Mouse (Mus musculus): ENCODE measurements around the gene Sgsm3.

Sgsm3 gene

GRCm38 (mm10) chr15:81027378-81028173 lies 50.0 kb downstream of the Sgsm3 start:
- peak; percentile 88 to 90 for DNase-seq

GRCm38 (mm10) chr15:81030891-81031425 lies 53.4 kb downstream of the Sgsm3 start:
- DNase-seq: no peak

GRCm38 (mm10) chr15:81031611-81032010 lies 54.0 kb downstream of the Sgsm3 start:
- DNase-seq: no peak

GRCm38 (mm10) chr15:81032941-81033629 lies 55.5 kb downstream of the Sgsm3 start:
- peak; percentile 53 to 66 for DNase-seq

GRCm38 (mm10) chr15:81034119-81034518 lies 56.6 kb downstream of the Sgsm3 start:
- DNase-seq: no peak

- DNase-seq: peak; percentile 21 to 23
Measured at GRCm38 (mm10) chr15:81035417-81036162, 58.0 kb downstream of the Sgsm3 start.

- no peak for DNase-seq
Measured at GRCm38 (mm10) chr15:81038419-81038818, 60.9 kb downstream of the Sgsm3 start.

GRCm38 (mm10) chr15:81041767-81042166 lies 64.2 kb downstream of the Sgsm3 start:
- no peak for DNase-seq

GRCm38 (mm10) chr15:81042276-81042931 lies 64.8 kb downstream of the Sgsm3 start:
- DNase-seq: peak; percentile 75 to 77

GRCm38 (mm10) chr15:81044446-81044845 lies 66.9 kb downstream of the Sgsm3 start:
- peak; percentile 76 to 78 for DNase-seq

- DNase-seq: peak; percentile 61 to 69
Measured at GRCm38 (mm10) chr15:81045336-81045735, 67.8 kb downstream of the Sgsm3 start.

GRCm38 (mm10) chr15:81046061-81046460 lies 68.5 kb downstream of the Sgsm3 start:
- DNase-seq: no peak

GRCm38 (mm10) chr15:81047497-81047896 lies 69.9 kb downstream of the Sgsm3 start:
- DNase-seq: no peak

- peak; percentile 72 to 75 for DNase-seq
Measured at GRCm38 (mm10) chr15:81049401-81050053, 72.0 kb downstream of the Sgsm3 start.

- no peak for DNase-seq
Measured at GRCm38 (mm10) chr15:81050488-81050887, 72.9 kb downstream of the Sgsm3 start.

GRCm38 (mm10) chr15:81052491-81052890 lies 74.9 kb downstream of the Sgsm3 start:
- DNase-seq: no peak

GRCm38 (mm10) chr15:81055488-81055887 lies 77.9 kb downstream of the Sgsm3 start:
- no peak for DNase-seq

- no peak for DNase-seq
Measured at GRCm38 (mm10) chr15:81057736-81058135, 80.2 kb downstream of the Sgsm3 start.

- DNase-seq: peak; percentile 15 to 29
Measured at GRCm38 (mm10) chr15:81060975-81061374, 83.4 kb downstream of the Sgsm3 start.
